Mouse (Mus musculus) lung, embryonic 14.5 days (tissue): ENCODE data around the gene Ivns1abp. TPM values are rescaled to one million over a fixed set of nuclear protein-coding genes. Genes with fewer than 3 reads are reported as not detected.

ENCODE experiments used
- ATAC-seq: fragments of 200-750 bp; cut with Nextera tagmentation; 2 replicates; pipeline ENCODE4 v1.8.0; 2017; ENCODE audit warnings: mild to moderate bottlenecking, moderate TSS enrichment, moderate library complexity; ENCODE audit not compliant: insufficient read depth
- DNase-seq: peaks from one replicate; pipeline ENCODE4 v3.0.0-alpha.2; 2015
- H3K27ac ChIP-seq: fragments of 300-500 bp; sonication (generic); 2 replicates; pipeline ENCODE4 v1.5.1; 2014; ENCODE audit warnings: low read depth, mild to moderate bottlenecking, moderate library complexity
- H3K27me3 ChIP-seq: fragments of 300-500 bp; sonication (generic); 2 replicates; pipeline ENCODE4 v1.6.1; 2014; ENCODE audit warnings: low read length, control low read depth; ENCODE audit not compliant: insufficient read depth
- H3K36me3 ChIP-seq: fragments of 300-500 bp; sonication (generic); 2 replicates; pipeline ENCODE4 v1.6.1; 2014; ENCODE audit warnings: control low read depth; ENCODE audit not compliant: insufficient read depth
- H3K4me1 ChIP-seq: fragments of 300-500 bp; sonication (generic); 2 replicates; pipeline ENCODE4 v1.6.1; 2014; ENCODE audit warnings: antibody characterized with exemption, control low read depth; ENCODE audit not compliant: insufficient read depth
- H3K4me2 ChIP-seq: fragments of 300-500 bp; sonication (generic); 2 replicates; pipeline ENCODE4 v1.6.1; 2014; ENCODE audit warnings: mild to moderate bottlenecking
- H3K4me3 ChIP-seq: fragments of 300-500 bp; sonication (generic); 2 replicates; pipeline ENCODE4 v1.5.1; 2014; ENCODE audit warnings: low read depth, low read length
- H3K9ac ChIP-seq: fragments of 300-500 bp; sonication (generic); 2 replicates; pipeline ENCODE4 v1.6.1; 2014
- H3K9me3 ChIP-seq: fragments of 300-500 bp; sonication (generic); 2 replicates; pipeline ENCODE4 v1.6.1; 2016; ENCODE audit warnings: low read depth, low read length, control low read depth
- CTCF ChIP-seq: IDR thresholded peaks from 2 replicates; pipeline ENCODE4 v1.5.1; 2016; ENCODE audit warnings: antibody characterized with exemption, low read depth
- WGBS: fragments of 180-500 bp; shearing (Covaris S2); extraction: QIAGEN DNeasy Blood & Tissue Kit; methylation state at CpG from one replicate; pipeline ENCODE4 v1.1.7; 2014; 5-methylcytosine and 5-hydroxymethylcytosine counted together
- polyA plus RNA-seq: library from polyadenylated mRNA; unstranded; fragments of >200 nt; fragmentation: Nextera tagmentation; extraction: Ambion mirVana; gene quantifications from 2 replicates; pipeline ENCODE4 v1.2.1, GENCODE M21; 2014

The Ivns1abp gene
- polyA plus RNA-seq, 1 experiment from 2014 or later = 268 TPM

DNA sequence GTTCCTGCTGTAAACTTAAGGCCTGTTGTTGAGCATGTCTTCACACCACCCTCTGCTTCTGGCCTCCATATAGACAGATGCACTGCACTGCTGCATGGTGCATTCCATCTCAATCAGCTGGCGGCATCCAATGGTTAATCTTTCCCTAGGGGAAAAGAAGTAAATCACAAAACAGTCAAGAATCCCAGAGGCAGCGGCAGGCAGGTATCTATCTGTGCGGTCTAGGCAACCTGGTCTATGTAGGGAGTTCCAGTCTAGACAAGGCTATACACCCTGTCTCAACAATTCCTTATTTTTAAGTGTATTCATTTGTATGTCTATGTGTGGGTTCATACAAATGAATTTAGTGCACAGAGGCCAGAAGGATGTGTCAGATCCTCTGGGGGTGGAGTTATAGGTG lies 24.2 kb downstream of the Ivns1abp start:
- Histone ChIP-seq H3K9me3 (no peaks in the 10 kb centered on the region), H3K4me1 (no peaks in the 10 kb centered on the region), H3K4me3 (no peak overlapping the region), H3K9ac (no peak overlapping the region), H3K27me3 (no peaks in the 10 kb centered on the region), H3K4me2 (no peak overlapping the region), H3K27ac (no peak overlapping the region), H3K36me3 (peaks cover 75% of the 10 kb centered on the region)
- no peak for TF ChIP-seq CTCF
- ATAC-seq = no peak
- no peak for DNase-seq
- 96% methylated on average over 3 of the region's 3 CpGs for WGBS

DNA sequence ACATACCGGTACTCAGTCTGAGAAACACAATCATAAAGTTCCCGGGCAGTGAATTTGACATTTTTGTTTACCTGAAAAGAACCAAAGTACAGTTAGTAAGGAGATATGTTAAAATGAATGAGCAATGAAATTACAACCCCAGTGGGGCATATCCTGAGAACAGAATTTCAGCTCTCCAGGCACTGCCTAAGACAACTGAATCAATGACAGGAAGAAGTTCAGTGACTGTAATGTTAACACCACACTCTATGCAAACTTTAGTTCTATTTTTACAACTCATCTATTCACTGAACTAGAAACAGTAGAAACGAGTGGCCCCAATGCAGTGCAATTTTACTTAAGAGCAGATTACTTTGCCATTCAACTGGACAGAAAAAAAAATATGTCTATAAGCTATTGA lies 26.3 kb downstream of the Ivns1abp start:
- no peak overlapping the region for H3K4me2 ChIP-seq
- no peak overlapping the region for H3K27ac ChIP-seq
- H3K4me3 ChIP-seq = no peak overlapping the region
- H3K4me1 ChIP-seq = no peaks in the 10 kb centered on the region
- ATAC-seq = no peak
- peaks cover 58% of the 10 kb centered on the region for H3K36me3 ChIP-seq
- H3K9ac ChIP-seq = no peak overlapping the region
- H3K9me3 ChIP-seq = no peaks in the 10 kb centered on the region
- TF ChIP-seq CTCF = no peak
- WGBS = 83% methylated on average over 3 of the region's 3 CpGs
- no peaks in the 10 kb centered on the region for H3K27me3 ChIP-seq
- no peak for DNase-seq

DNA sequence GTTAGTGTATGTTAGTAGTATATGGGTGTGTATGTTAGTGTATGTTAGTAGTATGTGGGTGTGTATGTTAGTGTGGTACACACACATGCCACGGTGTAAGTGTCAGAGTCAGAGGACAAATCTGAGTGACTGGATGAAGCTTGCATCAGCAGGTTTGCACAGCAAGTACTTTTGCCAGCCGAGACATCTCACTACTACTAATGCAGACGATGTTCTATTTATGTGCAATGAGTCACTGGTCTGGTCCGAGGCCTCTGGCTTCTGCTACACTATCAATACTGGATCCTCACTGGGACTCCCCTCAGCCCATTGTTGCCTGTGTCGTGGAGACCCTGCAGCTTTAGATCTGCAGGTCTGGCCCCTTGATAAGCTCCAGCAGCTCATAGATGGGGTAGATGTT lies 27.3 kb downstream of the Ivns1abp start:
- H3K9me3 ChIP-seq = no peaks in the 10 kb centered on the region
- DNase-seq = no peak
- H3K36me3 ChIP-seq = peaks cover 48% of the 10 kb centered on the region
- H3K4me2 ChIP-seq = no peak overlapping the region
- 82% methylated on average over 5 of the region's 5 CpGs for WGBS
- H3K9ac ChIP-seq = no peak overlapping the region
- ATAC-seq = no peak
- no peaks in the 10 kb centered on the region for H3K27me3 ChIP-seq
- no peak for TF ChIP-seq CTCF
- H3K4me1 ChIP-seq = no peaks in the 10 kb centered on the region
- H3K4me3 ChIP-seq = no peak overlapping the region
- H3K27ac ChIP-seq = no peak overlapping the region

DNA sequence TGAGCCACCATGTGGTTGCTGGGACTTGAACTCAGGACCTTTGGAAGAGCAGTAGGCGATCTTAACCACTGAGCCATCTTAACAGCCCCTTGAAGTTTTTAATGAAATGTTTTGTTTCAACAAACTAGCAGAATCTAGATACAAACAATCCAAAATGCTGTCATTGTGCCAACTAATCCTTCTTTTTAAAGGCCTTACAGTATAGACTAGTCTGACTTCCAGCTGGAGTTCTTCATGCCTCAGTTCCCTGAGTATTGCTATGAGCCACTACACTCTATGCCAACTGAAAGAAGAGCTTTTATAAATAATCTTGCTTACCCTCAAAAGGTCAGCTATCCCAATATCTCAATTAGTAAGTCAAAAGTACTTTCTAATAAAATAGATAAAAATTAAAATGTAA lies 28.5 kb downstream of the Ivns1abp start:
- Histone ChIP-seq H3K4me1 (no peaks in the 10 kb centered on the region), H3K27me3 (no peaks in the 10 kb centered on the region), H3K4me3 (no peak overlapping the region), H3K4me2 (no peak overlapping the region), H3K36me3 (peaks cover 45% of the 10 kb centered on the region), H3K27ac (no peak overlapping the region), H3K9me3 (no peaks in the 10 kb centered on the region), H3K9ac (no peak overlapping the region)
- 56% methylated on average over 1 of the region's 1 CpGs for WGBS
- TF ChIP-seq CTCF = no peak
- DNase-seq (peak; percentile 88), ATAC-seq (peak; percentile 85)

DNA sequence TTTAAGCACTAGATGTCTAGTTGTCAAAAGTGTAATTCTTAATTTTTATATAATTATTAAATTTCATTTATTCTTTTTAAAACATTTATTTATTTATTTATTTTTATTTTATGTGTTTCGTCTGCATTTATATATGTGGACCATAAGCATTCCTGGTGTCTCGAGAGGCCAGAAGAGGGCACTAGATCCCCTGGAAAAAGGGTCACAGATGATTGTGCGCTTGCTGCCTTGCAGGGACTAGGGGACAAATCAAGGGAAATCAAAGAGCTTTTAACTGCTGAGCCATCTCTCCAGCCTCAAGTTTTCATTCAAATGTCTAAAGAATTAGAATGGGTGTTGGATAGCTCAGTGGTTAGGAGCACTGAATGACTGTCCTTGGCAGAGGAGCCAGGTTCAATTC lies 33.1 kb downstream of the Ivns1abp start:
- WGBS = 83% methylated on average over 3 of the region's 3 CpGs
- Histone ChIP-seq H3K27me3 (no peaks in the 10 kb centered on the region), H3K4me3 (no peak overlapping the region), H3K4me1 (no peaks in the 10 kb centered on the region), H3K9me3 (no peaks in the 10 kb centered on the region), H3K27ac (no peak overlapping the region), H3K9ac (no peak overlapping the region), H3K4me2 (no peak overlapping the region), H3K36me3 (peaks cover 23% of the 10 kb centered on the region)
- ATAC-seq (no peak), DNase-seq (peak; percentile 51)
- peak; percentile 30; the same call in 1 of the 2 replicates for TF ChIP-seq CTCF

DNA sequence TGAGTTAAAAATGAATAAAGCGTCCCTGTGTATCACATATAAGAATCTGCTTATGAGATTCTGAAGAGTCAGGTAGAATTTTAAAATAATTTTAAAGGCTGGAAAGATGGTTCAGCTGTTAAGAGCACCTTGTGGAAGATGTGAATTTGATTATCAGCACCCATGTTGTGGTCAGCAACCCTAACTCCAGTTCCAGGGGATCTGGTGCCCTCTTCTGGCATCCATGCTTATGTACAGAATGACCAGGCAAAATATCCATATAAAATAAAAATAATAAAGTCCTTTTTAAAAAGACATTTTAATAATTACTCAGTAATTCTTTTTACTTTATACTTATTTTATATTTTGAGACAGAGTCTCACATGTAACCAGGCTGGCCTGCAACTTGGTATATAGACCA lies 45.8 kb downstream of the Ivns1abp start:
- Histone ChIP-seq H3K9ac (no peak overlapping the region), H3K4me3 (no peak overlapping the region), H3K36me3 (peaks cover 30% of the 10 kb centered on the region), H3K4me2 (no peak overlapping the region), H3K27ac (no peak overlapping the region), H3K4me1 (no peaks in the 10 kb centered on the region), H3K9me3 (no peaks in the 10 kb centered on the region), H3K27me3 (no peaks in the 10 kb centered on the region)
- ATAC-seq (no peak), DNase-seq (peak; percentile 68)
- WGBS = 98% methylated on average over 1 of the region's 1 CpGs
- TF ChIP-seq CTCF = peak; percentile 63

DNA sequence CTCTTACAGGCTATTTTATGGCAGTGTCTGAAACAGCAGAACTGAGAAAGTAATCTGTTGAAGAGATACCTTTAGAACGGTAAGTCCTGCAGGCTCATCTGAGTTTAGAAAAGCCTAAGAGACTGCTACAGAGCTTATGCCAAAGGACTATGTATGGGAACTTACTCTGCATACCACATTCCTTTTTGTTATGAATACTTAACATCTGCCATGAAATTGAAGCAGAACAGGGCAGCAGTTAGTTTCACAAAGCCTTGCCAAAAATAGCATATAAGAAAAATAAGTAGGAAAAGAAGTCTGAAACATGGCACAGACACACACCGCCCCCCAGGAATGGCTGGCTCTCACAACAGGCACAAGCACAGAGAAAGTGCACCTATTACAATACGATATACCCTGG lies 65.5 kb downstream of the Ivns1abp start:
- DNase-seq (no peak), ATAC-seq (no peak)
- Histone ChIP-seq H3K4me2 (no peak overlapping the region), H3K4me3 (no peak overlapping the region), H3K36me3 (peaks cover 45% of the 10 kb centered on the region), H3K9ac (no peak overlapping the region), H3K4me1 (no peaks in the 10 kb centered on the region), H3K27me3 (no peaks in the 10 kb centered on the region), H3K9me3 (no peaks in the 10 kb centered on the region), H3K27ac (no peak overlapping the region)
- TF ChIP-seq CTCF = no peak
- WGBS = 91% methylated on average over 3 of the region's 3 CpGs

Other genes with a start within 250 kb of the Ivns1abp start
- gene Gm47985, start 161.9 kb upstream of the Ivns1abp start, polyA plus RNA-seq = not detected in 2 replicates
- 0.14 TPM in 1 of 2 replicates, not detected in the other for gene Gm8947, start 152.1 kb upstream of the Ivns1abp start, polyA plus RNA-seq
- not detected in 2 replicates for gene Gm47995, start 146.0 kb upstream of the Ivns1abp start, polyA plus RNA-seq
- not detected in 2 replicates for gene 3110040M04Rik, start 140.4 kb upstream of the Ivns1abp start, polyA plus RNA-seq
- gene Gm47996, start 134.3 kb upstream of the Ivns1abp start, polyA plus RNA-seq = not detected in 2 replicates
- gene Swt1, start 84.0 kb downstream of the Ivns1abp start, polyA plus RNA-seq = 24.9 TPM in 2 replicates
- 41.8 and 42.1 TPM in 2 replicates for gene Trmt1l, start 84.1 kb downstream of the Ivns1abp start, polyA plus RNA-seq
- 86.1 and 89.7 TPM in 2 replicates for gene Rnf2, start 156.5 kb downstream of the Ivns1abp start, polyA plus RNA-seq
- gene Fam129a, start 226.7 kb downstream of the Ivns1abp start, polyA plus RNA-seq = 4.4 and 4.6 TPM in 2 replicates